Mouse (Mus musculus) yolk sac, embryonic 10.5 days (tissue): Measurements from ENCODE around the gene Limch1.

ENCODE experiments used
- DNase-seq: peaks from one replicate; pipeline ENCODE4 v3.0.0-alpha.2; 2017; ENCODE audit warnings: low spot score

Limch1 gene

DNA sequence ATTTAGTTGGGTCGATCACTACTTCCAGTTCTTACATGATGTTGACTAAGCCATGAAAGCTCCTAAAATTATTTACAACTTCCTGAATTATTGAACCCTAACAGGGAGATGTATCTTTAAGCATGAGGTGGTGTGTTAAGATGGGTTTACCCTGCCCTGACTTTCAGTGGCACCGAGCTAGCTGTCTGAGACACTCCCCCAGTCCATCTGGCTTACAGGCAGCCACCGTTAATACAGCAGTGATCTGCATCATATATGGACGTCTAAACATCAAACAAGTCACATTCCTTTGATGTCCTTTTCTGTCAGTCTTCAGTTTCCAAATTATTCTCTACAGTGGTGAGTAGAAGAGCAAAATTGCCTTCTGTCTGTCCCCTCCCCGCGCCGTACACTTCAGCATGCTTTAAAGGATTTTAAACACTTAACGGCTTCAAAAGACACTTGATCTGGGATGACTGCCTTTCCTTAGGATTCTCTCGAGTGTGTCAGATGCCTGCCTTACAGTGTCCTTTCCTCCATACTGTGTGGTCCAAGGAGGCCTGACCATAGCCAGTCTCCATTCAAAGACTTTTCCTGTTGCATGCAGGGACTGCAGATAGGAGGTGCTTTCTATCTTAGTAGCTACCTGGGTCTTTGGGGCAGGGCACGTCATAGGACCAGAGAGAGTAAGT lies 187.6 kb downstream of the Limch1 start:
- no peak for DNase-seq

DNA sequence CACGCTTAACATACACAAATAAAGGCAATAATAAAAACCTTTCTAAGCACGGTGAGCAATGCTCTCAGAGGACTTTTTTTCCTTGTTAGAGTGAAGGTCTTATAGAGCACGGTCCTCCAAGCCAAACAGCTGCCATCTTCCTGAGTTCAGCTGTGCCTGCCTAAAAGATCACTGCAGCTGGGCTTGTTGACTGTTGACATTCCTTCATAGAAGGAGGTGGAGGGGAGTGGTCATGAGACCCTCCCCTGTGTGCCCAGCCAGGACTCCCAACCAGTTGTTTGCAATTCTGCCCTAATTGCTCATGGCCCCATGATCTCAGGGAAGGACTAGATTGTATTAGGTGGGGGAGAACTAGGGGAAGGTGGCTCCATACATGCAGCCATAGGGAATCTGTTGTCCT lies 189.0 kb downstream of the Limch1 start:
- DNase-seq = no peak

DNA sequence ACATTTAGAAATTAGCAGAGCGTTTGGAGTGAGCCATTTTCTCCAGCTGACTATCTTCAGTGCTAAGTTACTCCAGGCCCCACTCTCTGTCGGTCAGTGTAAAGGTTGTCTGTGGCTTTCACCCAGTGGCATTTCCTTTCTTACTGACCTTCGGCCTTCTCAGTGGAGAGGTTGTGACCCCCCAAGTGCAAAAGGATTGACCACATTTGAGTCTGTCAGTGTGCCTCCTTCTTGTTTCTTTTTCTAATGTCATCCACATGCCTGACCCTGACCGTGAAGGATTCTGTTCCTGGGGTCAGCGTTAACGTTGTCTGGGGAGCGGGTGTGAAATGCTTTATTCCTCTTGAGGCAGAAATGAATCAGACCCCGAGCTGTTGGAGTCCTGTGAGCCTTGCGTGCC lies 191.7 kb downstream of the Limch1 start:
- DNase-seq = peak; percentile 32

DNA sequence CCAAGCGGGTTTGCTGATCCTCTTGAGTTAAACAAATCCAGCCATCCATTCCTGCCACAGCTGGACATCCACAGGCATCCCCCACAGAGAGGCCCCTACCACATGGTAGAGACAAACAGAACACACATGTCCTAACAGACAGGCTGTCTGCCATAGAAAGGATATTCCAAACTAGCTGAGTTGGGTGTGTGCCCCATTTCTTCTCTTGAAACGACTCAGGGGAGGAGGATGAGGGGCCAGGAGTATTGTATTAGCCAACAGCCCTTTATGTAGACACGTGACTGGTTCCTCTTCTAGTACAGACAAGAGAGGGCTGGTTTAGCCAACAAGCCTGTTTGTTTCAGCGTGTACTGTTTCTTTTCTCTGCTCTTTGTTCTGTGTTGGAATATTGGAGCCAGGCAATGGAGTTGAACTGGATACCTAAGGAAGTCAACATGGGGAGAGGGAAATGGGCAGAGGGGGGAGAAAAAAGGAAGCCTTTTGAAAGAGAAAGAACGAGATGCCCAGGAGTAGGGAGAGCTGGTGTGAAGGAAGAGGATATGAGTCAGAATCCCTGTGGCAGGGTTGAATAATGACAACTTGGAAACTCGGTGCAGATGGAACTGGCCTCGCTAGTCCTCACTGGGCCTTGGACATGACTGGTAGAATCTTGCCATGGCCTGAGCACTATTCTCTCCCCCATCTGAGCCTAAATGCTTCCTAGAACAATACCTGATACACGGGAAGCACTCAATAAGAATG lies 196.3 kb downstream of the Limch1 start:
- no peak for DNase-seq

DNA sequence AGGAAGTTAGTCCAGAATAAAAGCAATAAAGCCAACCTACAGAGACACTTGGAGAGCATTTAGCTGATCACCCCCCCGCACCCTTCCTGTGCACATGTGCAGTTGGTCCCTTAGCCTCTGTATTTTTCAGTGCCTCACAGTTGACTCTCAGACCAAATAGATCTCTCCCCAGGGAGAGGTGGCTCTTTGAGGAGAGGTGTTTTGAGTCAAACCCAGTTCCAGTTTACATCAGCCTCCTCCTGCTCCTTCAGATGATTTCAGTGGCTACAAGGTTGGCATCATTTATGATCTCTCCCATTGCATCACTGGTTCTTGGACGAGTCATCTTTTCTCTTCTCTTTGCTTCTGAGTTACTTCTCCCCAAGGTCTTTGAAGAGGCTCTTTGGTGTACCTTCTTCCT lies 197.3 kb downstream of the Limch1 start:
- no peak for DNase-seq

DNA sequence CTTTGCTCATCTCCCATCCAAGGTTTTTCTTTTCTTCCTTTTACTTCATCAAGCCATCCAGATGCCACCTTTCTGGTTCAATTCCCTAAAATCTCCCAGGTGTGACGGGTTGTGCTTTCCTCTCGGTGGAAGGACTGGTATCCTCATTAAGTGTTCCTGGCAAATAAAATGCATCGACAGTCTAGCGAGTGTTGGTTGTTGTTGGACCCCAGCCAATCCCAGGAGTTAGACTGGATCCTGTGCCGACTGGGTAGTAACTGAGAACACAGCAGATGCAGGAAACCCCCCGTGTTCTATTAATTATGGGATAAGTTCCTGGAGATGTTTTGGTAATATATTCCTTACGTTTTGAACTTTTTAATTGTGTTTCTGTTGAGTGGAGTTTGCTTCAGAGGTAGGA lies 197.9 kb downstream of the Limch1 start:
- DNase-seq = no peak

DNA sequence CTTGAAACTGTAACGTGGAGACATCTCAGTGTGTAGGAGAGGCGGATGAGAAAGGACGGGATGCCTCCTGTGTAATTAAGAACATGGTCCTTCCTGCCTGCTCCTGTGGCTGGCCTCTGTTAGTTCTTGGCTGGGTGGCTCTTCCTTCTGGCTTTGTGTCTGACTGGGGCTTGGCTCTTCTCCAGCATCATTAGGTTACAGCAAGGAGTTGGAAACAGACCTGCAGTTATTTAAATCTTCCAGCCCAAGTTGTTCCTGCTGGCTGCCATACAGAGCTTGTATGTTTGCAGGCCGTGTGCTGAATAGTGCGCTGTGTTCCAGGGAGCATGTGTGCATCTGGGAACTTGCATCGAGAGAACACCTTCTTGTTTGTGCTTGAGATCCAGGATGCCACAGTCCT lies 202.3 kb downstream of the Limch1 start:
- DNase-seq = no peak

DNA sequence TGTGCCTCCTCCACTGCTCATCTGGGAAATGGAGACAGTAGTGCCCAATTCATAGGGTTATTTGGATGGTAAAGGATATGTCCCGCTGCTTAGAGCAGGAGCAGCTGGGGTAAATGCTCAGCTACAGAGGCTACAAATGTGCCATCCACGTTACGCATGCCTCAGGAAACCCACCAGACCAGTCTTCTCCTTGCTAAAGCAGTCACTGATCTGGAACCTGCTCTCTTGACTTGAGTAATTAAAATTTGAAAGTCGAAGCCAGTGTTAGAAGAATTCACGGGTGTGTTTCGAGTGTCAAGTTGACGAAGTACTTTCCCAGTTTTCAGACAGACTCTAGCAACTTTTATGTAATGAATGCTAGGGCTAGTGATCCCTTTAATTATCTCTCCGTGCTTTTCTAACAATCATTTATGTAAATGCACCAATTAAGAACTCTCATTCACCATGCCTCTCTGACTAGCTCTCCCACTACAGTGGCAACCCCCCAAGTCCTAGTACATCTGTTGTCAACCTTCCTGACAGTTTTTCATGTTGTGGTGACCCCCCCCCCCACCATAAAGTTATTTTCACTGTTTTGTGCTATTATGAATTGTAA lies 203.6 kb downstream of the Limch1 start:
- DNase-seq = no peak

DNA sequence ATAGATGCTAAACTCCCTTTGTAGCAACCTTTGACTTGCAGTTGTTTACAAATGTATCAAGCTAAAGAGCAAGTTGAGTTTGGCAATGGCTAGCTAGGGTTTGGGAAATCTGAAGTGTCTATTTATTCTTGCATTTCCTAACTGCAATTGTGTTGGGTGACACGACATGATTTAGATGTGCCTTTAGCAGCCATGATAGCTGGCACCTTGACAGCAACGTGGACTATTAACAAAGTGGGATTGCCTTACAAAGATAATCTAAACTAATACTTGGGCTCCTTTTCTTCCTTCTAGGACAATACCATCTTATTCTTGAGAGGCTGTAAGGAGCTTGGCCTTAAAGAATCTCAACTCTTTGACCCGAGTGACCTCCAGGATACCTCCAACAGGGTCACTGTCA lies 207.7 kb downstream of the Limch1 start:
- DNase-seq = no peak

DNA sequence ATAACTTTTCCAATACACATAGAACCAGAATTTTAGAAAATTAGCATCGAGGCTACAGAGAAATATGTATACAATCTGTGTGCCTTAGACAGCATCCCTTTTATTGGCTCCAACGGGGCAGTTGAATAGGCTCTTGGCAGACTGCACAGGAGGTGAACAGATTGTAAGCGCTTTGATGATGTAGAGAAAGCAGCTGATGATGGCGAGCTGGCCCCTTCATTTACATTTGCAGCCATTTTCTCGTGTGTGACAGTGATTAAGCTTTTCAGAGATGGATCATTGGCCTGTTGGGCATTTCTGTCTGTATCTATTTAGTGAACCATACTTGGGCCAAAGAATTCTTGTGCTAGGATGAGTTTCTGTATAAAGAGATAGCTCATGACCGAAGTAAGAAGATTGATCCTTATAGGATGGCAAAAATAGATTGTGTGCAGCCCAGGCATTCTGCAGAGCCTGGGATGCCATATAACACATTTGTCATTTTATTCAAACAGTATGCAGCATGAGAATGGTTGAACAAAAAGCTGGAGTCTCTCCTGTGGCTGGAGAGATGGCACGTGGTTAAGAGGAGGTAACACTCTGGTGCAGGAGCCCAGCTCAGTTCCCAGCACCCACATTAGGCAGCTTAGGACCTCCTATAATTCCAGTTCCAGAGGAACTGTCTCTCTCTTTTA lies 208.5 kb downstream of the Limch1 start:
- no peak for DNase-seq

DNA sequence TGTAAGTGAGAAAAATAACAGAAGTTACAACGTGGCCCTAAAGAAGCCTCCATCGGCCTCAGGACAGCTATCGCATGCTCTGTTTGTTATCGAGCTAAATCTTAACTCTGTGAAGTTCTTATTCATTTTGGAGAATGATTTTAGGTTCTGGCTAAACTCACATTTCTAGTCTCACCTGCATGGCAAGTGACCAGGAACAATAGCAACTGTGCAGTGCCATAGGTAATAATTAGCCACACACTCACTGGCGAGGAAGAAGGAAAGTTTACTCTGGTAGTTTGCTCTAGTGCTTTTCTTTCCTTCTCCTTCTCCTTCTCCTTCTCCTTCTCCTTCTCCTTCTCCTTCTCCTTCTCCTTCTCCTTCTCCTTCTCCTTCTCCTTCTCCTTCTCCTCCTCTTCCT lies 209.6 kb downstream of the Limch1 start:
- DNase-seq = no peak

DNA sequence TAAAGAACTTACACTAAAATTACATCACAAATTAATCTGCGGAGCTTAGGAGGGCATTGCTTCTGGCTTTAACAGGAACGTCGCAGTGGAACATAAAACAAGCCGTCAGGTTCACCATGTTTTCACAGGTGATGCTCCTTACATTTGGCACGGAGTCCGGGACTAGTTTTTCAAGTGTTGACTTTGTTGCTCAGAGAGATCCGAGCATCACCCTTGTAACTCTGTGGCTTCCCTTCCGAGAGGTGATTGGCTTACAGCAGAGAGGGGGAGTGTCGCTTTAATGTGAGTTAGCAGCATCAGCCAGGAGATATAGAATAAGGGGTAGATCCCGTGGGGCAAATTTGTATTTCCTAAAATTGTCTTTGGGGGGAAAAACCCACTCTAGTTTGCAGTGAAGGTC lies 212.0 kb downstream of the Limch1 start:
- DNase-seq = no peak

DNA sequence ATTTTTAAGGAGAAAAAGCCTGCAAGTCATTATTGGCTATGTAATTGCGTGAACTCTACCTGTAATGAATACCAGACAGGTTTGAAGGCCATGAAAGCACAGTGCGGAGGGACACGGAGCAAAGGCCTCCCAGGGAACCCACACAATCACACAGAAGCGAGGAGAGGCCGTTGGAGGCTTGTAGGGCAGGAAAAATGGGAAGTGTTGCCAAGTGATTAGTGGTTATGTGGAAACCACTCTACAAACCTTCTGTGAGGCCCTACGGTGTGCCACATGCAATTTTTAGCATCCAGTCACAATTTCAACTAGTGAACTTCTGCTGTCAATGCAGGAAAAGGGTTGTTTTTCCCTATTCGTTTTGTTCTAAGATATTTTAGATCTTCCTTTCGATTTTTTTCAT lies 212.5 kb downstream of the Limch1 start:
- no peak for DNase-seq

DNA sequence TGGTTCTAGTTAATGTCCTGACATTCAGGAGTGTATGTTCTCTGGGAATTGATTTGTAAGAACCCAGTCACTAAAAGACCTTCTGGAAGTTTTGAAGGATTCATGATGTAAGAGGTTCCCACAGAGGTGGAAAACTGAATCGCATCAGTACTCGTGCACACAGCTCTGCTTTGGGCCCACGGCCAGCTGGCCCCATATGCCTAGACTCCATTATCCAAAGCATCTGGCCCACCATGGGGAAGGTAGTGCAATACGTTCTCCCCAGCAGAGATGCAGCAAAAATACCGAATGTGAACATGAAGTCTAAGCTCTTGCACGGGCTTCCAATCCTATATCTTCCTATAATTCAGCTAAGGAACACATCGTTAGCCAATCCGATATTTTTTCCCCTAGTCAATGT lies 214.3 kb downstream of the Limch1 start:
- DNase-seq = no peak

DNA sequence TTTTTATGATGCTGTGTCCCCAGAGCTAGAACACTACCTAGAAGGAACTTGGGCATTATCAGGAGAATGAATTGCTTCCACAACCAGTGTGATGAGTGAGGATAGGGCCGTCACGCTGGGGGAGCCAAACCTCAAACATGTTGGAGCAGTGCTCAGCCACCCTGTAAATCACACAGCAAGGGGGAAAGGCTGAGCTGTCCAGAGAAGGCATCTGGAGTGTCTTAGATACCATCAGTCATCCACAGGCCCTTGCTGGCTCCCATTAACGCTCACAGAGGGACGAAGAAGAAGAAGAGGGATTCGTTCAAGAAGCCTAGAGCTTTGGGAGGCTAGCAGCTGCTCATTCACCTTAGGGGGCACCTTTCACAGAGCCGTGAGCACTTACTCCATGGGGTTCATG lies 219.8 kb downstream of the Limch1 start:
- DNase-seq = no peak

DNA sequence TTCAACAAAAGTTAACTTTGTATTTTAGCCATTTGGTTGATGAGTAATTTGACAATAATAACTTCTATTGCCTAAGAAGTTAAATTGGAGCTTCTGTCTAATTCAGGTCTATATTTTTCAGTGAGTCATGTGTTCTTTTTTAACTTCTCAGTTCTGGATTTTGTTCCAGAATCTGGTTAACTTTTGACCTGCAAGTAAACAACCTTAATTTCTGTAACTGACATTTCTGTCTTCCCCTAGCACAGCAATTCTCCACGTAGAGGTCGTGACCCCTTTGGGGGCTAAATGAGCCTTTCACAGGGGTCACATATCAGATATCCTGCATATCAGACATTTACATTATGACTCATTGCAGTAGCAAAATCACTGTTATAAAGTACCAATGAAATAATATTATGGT lies 221.5 kb downstream of the Limch1 start:
- DNase-seq = no peak

DNA sequence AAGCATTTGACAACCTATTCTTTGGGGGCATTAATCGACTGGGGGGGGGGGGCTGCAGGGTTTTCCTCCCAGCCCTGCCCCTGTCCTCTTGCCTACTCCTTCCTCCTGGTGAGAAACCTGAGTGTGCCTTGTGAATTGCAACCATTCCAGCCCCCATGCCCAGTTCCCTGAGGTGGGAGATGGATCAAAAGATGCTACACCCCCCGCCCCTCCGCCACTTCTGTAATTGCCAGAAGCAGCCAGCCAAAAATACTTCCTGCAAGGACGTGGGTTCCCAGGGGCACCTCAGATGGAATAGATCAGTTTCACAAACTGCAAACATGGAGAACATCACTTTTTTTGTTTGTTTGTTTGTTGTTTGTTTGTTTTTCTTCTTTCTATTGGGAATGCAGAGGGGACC lies 222.0 kb downstream of the Limch1 start:
- DNase-seq = no peak

DNA sequence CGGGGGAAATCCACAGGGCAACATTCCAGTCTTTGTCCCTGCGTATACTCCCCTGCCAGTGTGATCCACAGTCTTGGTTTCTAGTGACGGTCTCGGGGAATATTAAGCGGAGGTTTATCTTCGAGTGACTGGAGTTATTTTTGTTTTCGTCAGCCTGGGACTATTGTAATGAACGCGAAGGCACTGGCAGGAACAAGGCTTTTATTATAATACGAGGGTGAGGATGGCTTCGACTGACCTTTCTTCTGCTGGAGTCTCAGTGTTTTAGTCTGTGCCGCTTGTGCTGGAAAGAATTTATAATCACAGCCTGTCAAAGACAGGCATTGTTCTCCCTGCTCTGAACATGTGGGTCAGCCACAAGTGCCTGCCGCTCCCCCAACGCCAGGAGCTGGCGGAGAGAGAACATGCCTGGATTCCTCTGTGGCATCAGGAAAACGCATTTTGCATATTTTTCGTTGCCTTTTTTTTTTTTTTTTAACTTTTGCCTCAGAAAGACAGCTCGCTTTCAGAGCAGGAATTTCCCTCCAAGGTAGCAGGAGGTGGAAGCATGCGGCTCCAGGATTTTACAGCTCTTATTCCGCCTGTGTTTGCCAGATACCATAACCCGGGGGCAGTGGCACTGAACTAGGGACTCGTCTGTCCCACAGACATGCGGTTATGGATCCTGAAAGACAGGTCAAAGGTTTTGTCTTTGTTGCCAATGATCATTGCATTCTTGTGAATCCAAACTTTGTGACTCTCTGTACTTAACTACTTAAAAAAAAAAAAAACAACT lies 222.6 kb downstream of the Limch1 start:
- peak; percentile 23 for DNase-seq

DNA sequence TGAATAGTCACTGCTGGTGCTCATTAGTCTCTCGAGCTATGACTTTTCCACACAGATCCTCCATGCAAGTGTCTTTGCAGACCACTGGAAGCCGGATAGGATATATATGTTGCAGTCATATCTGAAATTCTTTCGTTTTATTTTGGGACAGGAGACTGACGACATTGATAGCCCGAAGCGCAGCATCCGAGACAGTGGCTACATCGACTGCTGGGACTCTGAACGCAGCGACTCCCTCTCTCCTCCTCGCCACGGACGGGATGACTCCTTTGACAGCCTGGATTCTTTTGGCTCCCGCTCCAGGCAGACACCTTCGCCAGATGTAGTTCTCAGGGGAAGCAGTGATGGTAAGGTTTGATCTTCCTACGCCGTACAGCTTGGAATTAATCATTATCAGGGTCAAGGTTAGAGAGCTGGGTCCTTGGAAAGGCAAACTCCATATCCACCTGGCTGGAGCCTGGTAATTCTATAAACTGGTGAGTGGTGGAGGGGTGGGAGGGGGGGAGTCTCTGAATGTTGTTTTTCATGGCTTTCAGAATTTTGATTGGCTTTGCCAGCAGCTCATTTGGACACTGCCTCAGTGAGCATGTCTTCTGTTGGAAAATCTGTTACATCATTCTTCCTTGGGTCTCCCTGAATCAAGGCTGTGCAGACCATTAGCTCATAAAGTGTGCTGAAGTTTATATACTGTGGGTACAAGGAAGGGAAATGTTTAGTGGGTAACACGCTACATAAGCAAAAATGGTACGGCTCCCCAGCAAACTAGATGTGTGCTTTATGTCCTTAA lies 223.5 kb downstream of the Limch1 start:
- DNase-seq = no peak

DNA sequence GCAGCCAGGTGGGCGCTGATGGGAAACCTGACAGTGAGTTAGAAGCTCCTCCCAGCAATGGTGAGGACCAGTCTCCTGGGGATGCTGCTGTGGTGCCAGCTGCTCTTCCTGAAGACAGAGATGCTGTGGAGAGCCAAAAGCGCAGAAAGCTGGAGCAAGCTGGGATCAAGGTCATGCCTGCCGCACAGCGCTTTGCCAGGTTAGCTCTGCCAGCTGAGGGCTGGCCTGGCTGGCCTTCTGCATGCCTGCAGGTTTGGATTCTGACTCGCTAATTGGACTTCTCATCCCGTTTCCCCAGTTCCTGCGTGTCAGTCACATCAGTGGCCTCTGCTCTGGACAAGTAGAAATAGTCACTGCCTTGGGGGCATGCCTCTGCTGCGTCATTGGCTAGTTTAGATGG lies 230.0 kb downstream of the Limch1 start:
- DNase-seq = no peak
